Mouse (Mus musculus): Measurements from ENCODE around the gene Gm20388.

GRCm38 (mm10) chr8:123729786-123730411 is 3819.3 kb downstream of the Gm20388 start:
- TF ChIP-seq CTCF (conservative IDR thresholded peaks at IDR 0.05; ENCODE audit: insufficient read depth, insufficient read length, low read depth, low read length) (no peak), POLR2A (IDR thresholded peaks at IDR 0.05; ENCODE audit: low read depth, low read length) (no peak)

All from kidney, adult 2 months (tissue).